Mouse (Mus musculus) E14TG2a.4 (cell line): ENCODE measurements around the gene Fiz1.

Source experiments
- CTCF ChIP-seq: conservative IDR thresholded peaks from 2 replicates; pipeline ENCODE4 v1.5.1; 2014; ENCODE audit warnings: low read length
- NANOG ChIP-seq: IDR thresholded peaks from 2 replicates; pipeline ENCODE4 v1.6.1; 2014; ENCODE audit warnings: borderline replicate concordance, low read length, mixed read lengths
- POU5F1 ChIP-seq: IDR thresholded peaks from 2 replicates; pipeline ENCODE4 v1.6.1; 2014; ENCODE audit warnings: low read length, borderline replicate concordance

DNA sequence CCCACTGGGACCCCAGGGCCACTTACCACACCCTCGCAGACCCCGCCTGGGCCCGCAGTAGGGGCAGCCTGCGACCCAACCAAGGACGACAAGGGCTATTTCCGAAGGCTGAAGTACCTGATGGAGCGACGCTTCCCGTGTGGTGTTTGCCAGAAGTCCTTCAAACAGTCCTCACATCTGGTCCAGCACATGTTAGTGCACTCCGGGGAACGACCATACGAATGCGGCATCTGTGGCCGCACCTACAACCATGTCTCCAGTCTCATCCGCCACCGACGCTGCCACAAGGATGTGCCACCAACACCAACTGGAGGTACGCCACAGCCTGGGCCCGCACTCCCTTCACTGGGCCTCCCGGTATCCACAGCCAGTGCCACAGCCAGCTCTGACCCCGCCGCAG, 15.0 kb upstream of the Fiz1 start:
- no peak for TF ChIP-seq NANOG
- no peak for TF ChIP-seq CTCF
- TF ChIP-seq POU5F1 = no peak
